Mouse (Mus musculus) olfactory bulb, adult 2 months (tissue): ENCODE measurements around the gene Hivep1.

ENCODE experiments used
- CTCF ChIP-seq: fragments of 200-500 bp; IDR thresholded peaks from 2 replicates; pipeline ENCODE4 v1.5.1; 2012; ENCODE audit warnings: low read depth, mild to moderate bottlenecking, low read length, moderate library complexity; ENCODE audit not compliant: insufficient read depth
- POLR2A ChIP-seq: fragments of 200-500 bp; IDR thresholded peaks from 2 replicates; pipeline ENCODE4 v1.6.1; 2012; ENCODE audit warnings: mild to moderate bottlenecking, low read depth, low read length, moderate library complexity; ENCODE audit not compliant: insufficient read depth

- TF ChIP-seq CTCF (no peak), POLR2A (no peak)
These were observed 36.5 kb downstream of the Hivep1 start for GRCm38 (mm10) chr13:42088339-42088738.
